Mouse (Mus musculus) layer of hippocampus, postnatal 36 days (tissue): ENCODE data around the gene Inmt. TPM values are rescaled to one million over a fixed set of nuclear protein-coding genes. Genes with fewer than 3 reads are reported as not detected.

Source experiments
- DNase-seq, 2 experiments: peaks; one replicate each; pipeline ENCODE4 v3.0.0; 2022
- total RNA-seq, 2 experiments: library from RNA; stranded (reverse); gene quantifications; 2 replicates each; pipeline ENCODE4 v1.2.3; 2021

The Inmt gene
- total RNA-seq, 2 experiments from 2014 or later = 0.75 TPM; not detected in 1

GRCm38 (mm10) chr6:55166777-55167463 lies 7.9 kb downstream of the Inmt start:
- DNase-seq = peak; percentile 64 to 78

- no peak for DNase-seq
Observed at GRCm38 (mm10) chr6:55163046-55163584, 11.7 kb downstream of the Inmt start.

- peak; percentile 59 to 66 for DNase-seq
Observed at GRCm38 (mm10) chr6:55161311-55161761, 13.5 kb downstream of the Inmt start.

GRCm38 (mm10) chr6:55159256-55159655 lies 15.6 kb downstream of the Inmt start:
- no peak for DNase-seq

- no peak for DNase-seq
Observed at GRCm38 (mm10) chr6:55152226-55152625, 22.6 kb downstream of the Inmt start.

- DNase-seq = no peak
Observed at GRCm38 (mm10) chr6:55146138-55146537, 28.7 kb downstream of the Inmt start.

- DNase-seq = no peak
Observed at GRCm38 (mm10) chr6:55145285-55145684, 29.6 kb downstream of the Inmt start.

- DNase-seq = no peak
Observed at GRCm38 (mm10) chr6:55138343-55138742, 36.5 kb downstream of the Inmt start.

GRCm38 (mm10) chr6:55133425-55133824 lies 41.4 kb downstream of the Inmt start:
- DNase-seq = no peak

GRCm38 (mm10) chr6:55132794-55133193 lies 42.0 kb downstream of the Inmt start, which contains the start of gene Crhr2:
Gene Crhr2 (minus strand): TSS chr6:55133016.
- DNase-seq = no peak

- no peak for DNase-seq
Observed at GRCm38 (mm10) chr6:55131301-55131700, 43.5 kb downstream of the Inmt start.

- no peak for DNase-seq
Observed at GRCm38 (mm10) chr6:55130631-55131030, 44.2 kb downstream of the Inmt start.

GRCm38 (mm10) chr6:55128391-55128790 lies 46.5 kb downstream of the Inmt start:
- DNase-seq = no peak

GRCm38 (mm10) chr6:55126576-55126975 lies 48.3 kb downstream of the Inmt start:
- DNase-seq = no peak

GRCm38 (mm10) chr6:55123056-55123455 lies 51.8 kb downstream of the Inmt start:
- no peak for DNase-seq

Other genes with a start within 250 kb of the Inmt start
- 1 to 10 TPM; 4.0 to 5.1 TPM for gene Nod1, start 202.4 kb downstream of the Inmt start, total RNA-seq
- 10 to 100 TPM; 34.7 to 39.0 TPM for gene Ggct, start 182.1 kb downstream of the Inmt start, total RNA-seq
- 100 to 1,000 TPM; 131 to 134 TPM for gene Gars, start 137.0 kb downstream of the Inmt start, total RNA-seq
- gene Crhr2, start 42.0 kb downstream of the Inmt start, total RNA-seq = 1 to 10 TPM; 3.1 to 3.4 TPM
- 10 to 100 TPM; 11.9 to 13.0 TPM for gene Mindy4, start 28.3 kb upstream of the Inmt start, total RNA-seq
- gene Aqp1, start 161.4 kb upstream of the Inmt start, total RNA-seq = 1 to 10 TPM in 1 of 2 experiments, under 1 TPM in 1; 0.45 to 2.5 TPM
- not detected for gene Ghrhr, start 201.3 kb upstream of the Inmt start, total RNA-seq